In the genomic region with DNA sequence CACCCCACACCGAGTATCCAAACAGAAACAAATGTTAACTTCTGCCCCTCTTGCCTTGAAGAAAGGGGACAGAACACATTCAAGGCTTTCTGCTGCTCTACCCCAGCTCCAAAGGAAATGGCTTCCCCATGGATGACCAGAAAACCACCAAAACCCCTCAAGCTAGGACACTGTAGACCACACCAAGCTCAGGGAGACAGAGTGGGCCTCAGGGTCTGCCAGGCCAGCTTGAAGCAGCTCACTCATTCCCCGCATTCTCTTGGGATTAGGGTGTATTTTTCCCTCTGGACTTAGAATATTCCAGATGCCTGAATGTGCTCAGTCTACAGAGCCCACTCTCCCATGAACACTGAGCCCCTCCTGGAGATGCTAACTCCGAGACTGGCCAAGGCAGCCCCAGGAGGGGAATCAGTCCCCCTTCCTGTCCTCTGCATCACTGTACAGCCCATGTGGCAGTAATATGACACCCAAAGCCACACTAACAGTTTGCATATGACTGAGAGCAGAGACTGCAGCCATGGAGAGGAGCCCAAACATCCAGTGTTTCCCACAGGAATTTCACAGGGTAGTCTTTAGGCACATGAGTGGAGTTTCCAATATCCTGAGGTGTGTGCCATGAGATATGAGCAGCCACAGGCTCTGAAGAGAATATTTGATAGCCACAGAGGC, we compare ENCODE assay signal across 15 mouse cellular contexts.
DNase-seq lines count a peak whose midpoint lies in the region; ATAC-seq lines count a peak whose summit lies in the region.
"Had no signal": no experiment of that assay in that cellular context is flagged by ENCODE, and none has a peak within 500 bp of the region (broad histone marks: within the 10 kb centered on the region; RNA-seq: fewer than 3 reads in every experiment).

No protein-coding gene starts in this region.

- peaks cover 12% of the 10 kb centered on the region for H3K4me1 ChIP-seq in heart, embryonic 12.5 days (replicated peaks)
- peaks cover 3% of the 10 kb centered on the region; the same call in 1 of the 2 replicates for H3K4me1 ChIP-seq in embryonic facial prominence, embryonic 11.5 days (ENCODE audit: control insufficient read depth, insufficient read depth, low read length)
- H3K4me1 ChIP-seq in limb, embryonic 11.5 days (ENCODE audit: control insufficient read depth, insufficient read depth, low read length) = peaks cover 10% of the 10 kb centered on the region
- peaks cover 4% of the 10 kb centered on the region; the same call in 1 of the 2 replicates for H3K4me1 ChIP-seq in forebrain, embryonic 12.5 days
- H3K4me1 ChIP-seq: hindbrain, embryonic 15.5 days; liver, embryonic 15.5 days had no signal

- DNase-seq in heart, postnatal 25 days (ENCODE audit: low spot score) = no peak
- DNase-seq in 3134 (ENCODE audit: extremely low read depth, insufficient read length, low spot score) = peak; percentile 35
- DNase-seq in embryonic facial prominence, embryonic 11.5 days (ENCODE audit: low spot score) = peak; percentile 69
- DNase-seq in limb, embryonic 11.5 days (ENCODE audit: low spot score) = peak; percentile 58
- no peak for DNase-seq in thymus, postnatal 14 days
- no peak for DNase-seq in adrenal gland, adult 8-10 months
- DNase-seq: cerebellum, adult 8-10 months; kidney, adult 9 months; thymus, postnatal 36 days had no signal

- H3K9me3 ChIP-seq in heart, embryonic 12.5 days (replicated peaks) = 0 out of 2 replicates have a peak, but pooled peaks cover 4% of the 10 kb centered on the region
- no peaks in the 10 kb centered on the region for H3K9me3 ChIP-seq in embryonic facial prominence, embryonic 11.5 days (replicated peaks; ENCODE audit: control insufficient read depth, low read length)
- no peaks in the 10 kb centered on the region for H3K9me3 ChIP-seq in limb, embryonic 11.5 days (ENCODE audit: control insufficient read depth, low read length)
- H3K9me3 ChIP-seq in forebrain, embryonic 12.5 days = no peaks in the 10 kb centered on the region
- H3K9me3 ChIP-seq: heart, embryonic 15.5 days; hindbrain, embryonic 15.5 days; liver, embryonic 15.5 days; stomach, embryonic 15.5 days had no signal

- H3K27me3 ChIP-seq in heart, embryonic 12.5 days (replicated peaks) = 0 out of 2 replicates have a peak, but pooled peaks cover 5% of the 10 kb centered on the region
- H3K27me3 ChIP-seq in embryonic facial prominence, embryonic 11.5 days (ENCODE audit: control insufficient read depth, insufficient read depth, low read length) = no peaks in the 10 kb centered on the region
- no peaks in the 10 kb centered on the region for H3K27me3 ChIP-seq in limb, embryonic 11.5 days (ENCODE audit: control insufficient read depth, insufficient read depth, low read length)
- no peaks in the 10 kb centered on the region for H3K27me3 ChIP-seq in forebrain, embryonic 12.5 days
- H3K27me3 ChIP-seq: heart, embryonic 15.5 days; hindbrain, embryonic 15.5 days; liver, embryonic 15.5 days; stomach, embryonic 15.5 days had no signal

- H3K4me2 ChIP-seq in heart, embryonic 12.5 days = no peak overlapping the region
- no peak overlapping the region for H3K4me2 ChIP-seq in embryonic facial prominence, embryonic 11.5 days (ENCODE audit: low read depth, low read length)
- no peak overlapping the region for H3K4me2 ChIP-seq in limb, embryonic 11.5 days (ENCODE audit: low read depth, severe bottlenecking)
- no peak overlapping the region for H3K4me2 ChIP-seq in forebrain, embryonic 12.5 days
- H3K4me2 ChIP-seq: heart, embryonic 15.5 days; hindbrain, embryonic 15.5 days; liver, embryonic 15.5 days; stomach, embryonic 15.5 days had no signal

- H3K4me3 ChIP-seq in heart, embryonic 12.5 days = no peak overlapping the region
- H3K4me3 ChIP-seq in embryonic facial prominence, embryonic 11.5 days (ENCODE audit: low read depth, low read length) = no peak overlapping the region
- no peak overlapping the region for H3K4me3 ChIP-seq in limb, embryonic 11.5 days (ENCODE audit: low read depth, low read length)
- no peak overlapping the region for H3K4me3 ChIP-seq in forebrain, embryonic 12.5 days (replicated peaks)
- H3K4me3 ChIP-seq: heart, embryonic 15.5 days; hindbrain, embryonic 15.5 days; liver, embryonic 15.5 days; stomach, embryonic 15.5 days had no signal

- 57% methylated on average over 3 of the region's 3 CpGs for WGBS in heart, embryonic 12.5 days
- 54% methylated on average over 3 of the region's 3 CpGs for WGBS in embryonic facial prominence, embryonic 11.5 days
- 53% methylated on average over 3 of the region's 3 CpGs for WGBS in limb, embryonic 11.5 days
- 86% methylated on average over 3 of the region's 3 CpGs for WGBS in forebrain, embryonic 12.5 days

- intact Hi-C loops in heart, postnatal 25 days (cut with DNase I) = no loop called here

- peak; percentile 29; the same call in 1 of the 2 replicates for ATAC-seq in heart, embryonic 12.5 days (ENCODE audit: insufficient number of reproducible peaks, low FRiP score)
- peak; percentile 74 for ATAC-seq in embryonic facial prominence, embryonic 11.5 days (replicated peaks; ENCODE audit: insufficient number of reproducible peaks, low FRiP score, low TSS enrichment, low read depth)
- ATAC-seq in limb, embryonic 11.5 days (ENCODE audit: insufficient number of reproducible peaks, low FRiP score, low TSS enrichment, low read depth) = peak; percentile 61; the same call in 1 of the 2 replicates
- no peak for ATAC-seq in forebrain, embryonic 12.5 days (ENCODE audit: low FRiP score)

- no peaks in the 10 kb centered on the region for H3K36me3 ChIP-seq in heart, embryonic 12.5 days
- H3K36me3 ChIP-seq in embryonic facial prominence, embryonic 11.5 days (replicated peaks; ENCODE audit: control insufficient read depth, insufficient read depth, low read depth, low read length) = no peaks in the 10 kb centered on the region
- H3K36me3 ChIP-seq in limb, embryonic 11.5 days (ENCODE audit: control insufficient read depth, insufficient read depth, low read length) = no peaks in the 10 kb centered on the region
- no peaks in the 10 kb centered on the region for H3K36me3 ChIP-seq in forebrain, embryonic 12.5 days (replicated peaks)
- H3K36me3 ChIP-seq: heart, embryonic 15.5 days; hindbrain, embryonic 15.5 days; liver, embryonic 15.5 days; stomach, embryonic 15.5 days had no signal

- no peak overlapping the region for H3K27ac ChIP-seq in heart, embryonic 12.5 days (ENCODE audit: poor library complexity, severe bottlenecking)
- no peak overlapping the region for H3K27ac ChIP-seq in embryonic facial prominence, embryonic 11.5 days (replicated peaks; ENCODE audit: low read depth, low read length)
- H3K27ac ChIP-seq in limb, embryonic 11.5 days (replicated peaks; ENCODE audit: low read depth, low read length) = no peak overlapping the region
- H3K27ac ChIP-seq in forebrain, embryonic 12.5 days = no peak overlapping the region
- H3K27ac ChIP-seq: heart, embryonic 15.5 days; hindbrain, embryonic 15.5 days; liver, embryonic 15.5 days; stomach, embryonic 15.5 days had no signal

- no peak overlapping the region for H3K9ac ChIP-seq in heart, embryonic 12.5 days
- no peak overlapping the region for H3K9ac ChIP-seq in embryonic facial prominence, embryonic 11.5 days (replicated peaks; ENCODE audit: low read length)
- H3K9ac ChIP-seq in limb, embryonic 11.5 days (ENCODE audit: low read length) = 0 out of 2 replicates have a peak overlapping the region, but pooled peaks have one; percentile 23
- no peak overlapping the region for H3K9ac ChIP-seq in forebrain, embryonic 12.5 days
- H3K9ac ChIP-seq: heart, embryonic 15.5 days; hindbrain, embryonic 15.5 days; liver, embryonic 15.5 days; stomach, embryonic 15.5 days had no signal

Comparison
In these comparisons a context has a peak if more than half of its experiments do, and no peak if none do; other contexts are left out.
1. DNase-seq: peak in 3134 (single experiment), embryonic facial prominence, embryonic 11.5 days (single experiment) and limb, embryonic 11.5 days (single experiment); none in heart, postnatal 25 days (single experiment), thymus, postnatal 14 days (single experiment) and adrenal gland, adult 8-10 months (single experiment).